Mouse (Mus musculus): ENCODE measurements around the gene Dock2.

DNA sequence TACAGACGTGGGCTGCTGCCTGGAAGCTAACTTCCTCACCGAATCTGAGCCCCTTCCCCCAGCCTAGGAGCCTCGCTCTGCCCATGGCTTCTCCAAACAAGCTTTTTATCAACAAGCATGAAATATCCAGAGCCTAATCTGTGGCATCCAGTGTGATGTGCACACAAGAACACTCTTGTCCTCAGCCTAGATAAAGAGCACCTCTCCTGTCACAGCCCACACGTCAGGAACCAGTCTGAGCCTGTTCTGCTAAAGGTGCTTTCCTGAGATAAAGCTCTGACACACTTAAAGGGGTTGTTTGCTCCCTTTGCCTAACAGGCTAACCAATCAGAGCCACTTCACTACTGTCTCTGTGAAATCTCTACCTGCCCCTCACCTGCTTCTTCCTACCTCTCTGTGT lies 268.4 kb downstream of the Dock2 start:
- TF ChIP-seq CTCF (IDR thresholded peaks at IDR 0.05; ENCODE audit: low read depth) = no peak
- no peak for TF ChIP-seq EP300 (IDR thresholded peaks at IDR 0.05; ENCODE audit: low read depth)
